Mouse (Mus musculus) small intestine, adult 2 months (tissue): Measurements from ENCODE around the gene Pvr. TPM values are rescaled to one million over a fixed set of nuclear protein-coding genes. Genes with fewer than 3 reads are reported as not detected.

ENCODE experiments used
- H3K27ac ChIP-seq: fragments of 200-500 bp; 2 replicates; pipeline ENCODE4 v1.5.1; 2012; ENCODE audit warnings: low read depth, low read length, control low read depth, inconsistent platforms; ENCODE audit not compliant: insufficient read depth
- H3K27me3 ChIP-seq: fragments of 200-500 bp; 2 replicates; pipeline ENCODE4 v1.6.1; 2012; ENCODE audit warnings: mild to moderate bottlenecking, moderate library complexity, low read length, inconsistent platforms; ENCODE audit not compliant: control insufficient read depth, insufficient read depth
- H3K36me3 ChIP-seq: fragments of 200-500 bp; 2 replicates; pipeline ENCODE4 v1.6.1; 2012; ENCODE audit warnings: mild to moderate bottlenecking, low read length, control low read depth, inconsistent platforms; ENCODE audit not compliant: control insufficient read depth, insufficient read depth
- H3K4me1 ChIP-seq: fragments of 200-500 bp; 2 replicates; pipeline ENCODE4 v1.6.1; 2012; ENCODE audit warnings: low read length, inconsistent platforms, mixed read lengths; ENCODE audit not compliant: control insufficient read depth, insufficient read depth, insufficient read length
- H3K4me3 ChIP-seq: fragments of 200-500 bp; 2 replicates; pipeline ENCODE4 v1.5.1; 2012; ENCODE audit warnings: low read depth, mild to moderate bottlenecking, control low read depth, inconsistent platforms, low read length, moderate library complexity
- CTCF ChIP-seq: fragments of 200-500 bp; IDR thresholded peaks from 2 replicates; pipeline ENCODE4 v1.5.1; 2012; ENCODE audit warnings: low read depth, mild to moderate bottlenecking, control low read depth, inconsistent platforms, low read length, moderate library complexity, mixed read lengths; ENCODE audit not compliant: insufficient replicate concordance, insufficient read length; ENCODE audit errors: extremely low read depth
- POLR2A ChIP-seq: fragments of 200-500 bp; IDR thresholded peaks from 2 replicates; pipeline ENCODE4 v1.6.1; 2012; ENCODE audit warnings: low read depth, mild to moderate bottlenecking, control low read depth, inconsistent platforms, low read length, moderate library complexity
- WGBS: fragments of 180-500 bp; shearing (Covaris S2); methylation state at CpG from one replicate; pipeline ENCODE4 v1.1.7; 2018; 5-methylcytosine and 5-hydroxymethylcytosine counted together
- polyA plus RNA-seq: library from polyadenylated mRNA; depleted of rRNA; stranded (reverse); fragments of >200 nt; gene quantifications from 2 replicates; pipeline ENCODE4 v1.2.3, GENCODE M21; 2012

The Pvr gene
- polyA plus RNA-seq, 1 experiment, result 14.3 TPM

- peaks cover 10% of the 10 kb centered on the region for H3K36me3 ChIP-seq
- TF ChIP-seq CTCF (no peak), POLR2A (no peak)
- no peak overlapping the region for H3K27ac ChIP-seq
- H3K4me3 ChIP-seq, result no peak overlapping the region
- 60% methylated on average over 5 of the region's 5 CpGs for WGBS
- H3K27me3 ChIP-seq, result no peaks in the 10 kb centered on the region
- peaks cover 16% of the 10 kb centered on the region; the same call in 1 of the 2 replicates for H3K4me1 ChIP-seq
These were observed 24.2 kb upstream of the Pvr start for GRCm38 (mm10) chr7:19945201-19945600.

GRCm38 (mm10) chr7:19944709-19945108 lies 23.7 kb upstream of the Pvr start:
- TF ChIP-seq POLR2A (no peak), CTCF (no peak)
- peaks cover 12% of the 10 kb centered on the region for H3K36me3 ChIP-seq
- no peaks in the 10 kb centered on the region for H3K27me3 ChIP-seq
- H3K4me3 ChIP-seq, result no peak overlapping the region
- H3K4me1 ChIP-seq, result peaks cover 16% of the 10 kb centered on the region; the same call in 1 of the 2 replicates
- no peak overlapping the region for H3K27ac ChIP-seq
- WGBS, result 93% methylated on average over 8 of the region's 8 CpGs

DNA sequence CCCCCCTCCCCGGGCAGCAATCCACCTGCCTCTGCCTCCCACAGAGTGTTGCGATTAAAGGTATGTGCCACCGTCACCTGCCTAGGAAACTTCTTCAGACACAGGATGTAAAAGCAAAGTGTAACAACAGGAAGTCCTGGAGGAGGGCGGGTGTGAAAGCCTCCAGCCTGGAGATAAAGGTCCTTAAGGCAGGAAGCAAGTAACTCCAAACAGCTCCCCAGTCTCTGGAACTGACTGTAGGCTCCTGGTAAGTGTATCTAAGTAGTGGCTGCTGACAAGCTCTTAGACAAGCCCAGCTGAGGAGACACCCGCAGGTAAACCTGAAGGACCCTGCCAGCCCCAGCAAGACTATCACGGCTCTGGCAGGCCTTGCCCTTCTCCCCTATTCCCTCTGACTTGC lies 19.3 kb upstream of the Pvr start:
- Histone ChIP-seq H3K36me3 (peaks cover 17% of the 10 kb centered on the region), H3K4me3 (no peak overlapping the region), H3K27me3 (no peaks in the 10 kb centered on the region), H3K27ac (peak overlapping the region; percentile 42; the same call in 1 of the 2 replicates), H3K4me1 (peaks cover 2% of the 10 kb centered on the region; the same call in 1 of the 2 replicates)
- no peak for TF ChIP-seq CTCF
- TF ChIP-seq POLR2A, result no peak
- WGBS, result 4% methylated on average over 5 of the region's 6 CpGs

DNA sequence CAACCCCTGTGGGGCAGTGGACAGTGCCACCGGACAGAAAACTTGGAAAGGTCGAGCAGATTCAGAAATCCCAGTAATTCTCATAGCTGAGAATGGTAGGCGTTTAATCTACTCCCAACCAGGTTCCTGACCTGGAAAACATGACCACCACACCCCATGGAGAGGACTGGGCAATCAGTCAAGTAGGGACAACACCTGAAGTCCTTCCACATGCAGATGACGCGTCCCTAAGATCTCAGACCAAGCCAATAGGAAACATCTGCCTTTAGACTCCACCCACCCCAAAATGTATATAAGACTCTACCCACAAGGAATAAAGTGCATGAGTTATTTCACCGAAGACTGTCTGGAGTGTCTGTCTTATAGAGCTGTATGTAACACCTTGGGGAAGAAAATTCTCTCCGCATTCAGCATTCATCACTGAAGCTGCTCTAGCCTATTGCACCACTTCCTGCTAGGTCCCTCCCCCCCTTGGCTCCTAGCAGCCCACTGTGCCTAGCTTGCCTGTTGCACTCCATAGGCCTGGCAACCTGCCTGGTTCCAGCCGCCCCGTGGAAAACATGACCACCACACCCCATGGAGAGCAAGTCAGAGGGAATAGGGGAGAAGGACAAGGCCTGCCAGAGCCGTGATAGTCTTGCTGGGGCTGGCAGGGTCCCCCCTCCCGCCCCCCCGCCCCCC lies 18.7 kb upstream of the Pvr start:
- WGBS, result 30% methylated on average over 12 of the region's 12 CpGs
- Histone ChIP-seq H3K36me3 (peaks cover 17% of the 10 kb centered on the region), H3K27ac (no peak overlapping the region; the same call in 1 of the 2 replicates), H3K4me1 (peaks cover 3% of the 10 kb centered on the region; the same call in 1 of the 2 replicates), H3K4me3 (no peak overlapping the region), H3K27me3 (no peaks in the 10 kb centered on the region)
- TF ChIP-seq CTCF (no peak), POLR2A (no peak)

DNA sequence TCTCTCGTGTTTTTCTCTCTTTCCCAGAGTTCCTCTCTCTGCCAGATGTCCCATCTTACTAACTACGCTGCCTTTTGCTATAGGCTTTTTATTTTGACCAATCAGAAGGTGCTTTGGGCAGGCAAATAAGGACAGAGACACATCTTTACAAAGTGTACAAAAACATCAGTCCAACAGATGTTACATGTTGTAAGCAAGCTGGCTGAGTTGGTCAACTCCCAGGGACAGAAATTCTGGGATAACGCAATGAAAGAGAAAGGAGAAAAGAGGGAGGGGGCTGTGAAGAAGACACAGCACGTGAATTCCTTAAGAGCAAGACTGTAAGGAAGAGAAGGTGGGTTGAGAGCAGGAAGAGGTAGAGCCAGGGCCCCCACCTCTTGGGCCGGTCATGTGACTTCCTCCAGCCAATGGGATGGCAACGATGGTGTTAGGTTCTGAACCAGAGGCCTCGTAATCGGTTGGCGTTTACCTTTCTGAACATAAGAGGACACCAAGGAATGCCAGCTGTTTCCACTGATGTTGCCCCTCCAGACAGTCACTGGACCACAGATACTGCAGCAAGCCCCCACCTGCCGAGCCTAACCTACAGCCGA lies 16.4 kb upstream of the Pvr start:
- Histone ChIP-seq H3K36me3 (peaks cover 13% of the 10 kb centered on the region), H3K4me1 (peaks cover 6% of the 10 kb centered on the region), H3K27ac (no peak overlapping the region), H3K27me3 (no peaks in the 10 kb centered on the region), H3K4me3 (no peak overlapping the region)
- no peak for TF ChIP-seq CTCF
- TF ChIP-seq POLR2A, result no peak
- whole genome bisulfite sequencing, result 84% methylated on average over 11 of the region's 11 CpGs

DNA sequence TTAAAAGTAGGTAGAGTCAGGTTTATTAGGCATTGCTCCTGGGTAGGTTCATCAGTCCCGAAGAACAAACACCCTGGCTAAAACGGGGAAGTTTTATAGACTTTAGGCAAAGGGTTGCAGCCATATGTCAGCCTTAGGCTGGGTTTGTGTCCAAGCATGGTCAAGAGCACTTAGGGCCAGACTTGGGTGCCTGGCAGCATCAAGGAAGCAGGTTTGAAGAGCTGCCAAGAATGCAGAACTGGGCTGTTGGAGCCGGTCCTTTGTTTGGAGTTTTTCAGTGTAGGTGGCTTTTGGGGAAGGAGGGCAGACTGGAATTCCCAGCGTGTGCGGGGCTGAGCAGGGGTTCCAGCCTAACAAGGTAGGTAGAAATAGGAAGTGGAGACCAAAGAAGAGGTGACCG lies 15.0 kb upstream of the Pvr start:
- no peak overlapping the region for H3K27ac ChIP-seq
- no peak overlapping the region for H3K4me3 ChIP-seq
- 60% methylated on average over 6 of the region's 6 CpGs for WGBS
- peaks cover 6% of the 10 kb centered on the region for H3K4me1 ChIP-seq
- TF ChIP-seq POLR2A (no peak), CTCF (no peak)
- H3K36me3 ChIP-seq, result peaks cover 9% of the 10 kb centered on the region
- H3K27me3 ChIP-seq, result no peaks in the 10 kb centered on the region

DNA sequence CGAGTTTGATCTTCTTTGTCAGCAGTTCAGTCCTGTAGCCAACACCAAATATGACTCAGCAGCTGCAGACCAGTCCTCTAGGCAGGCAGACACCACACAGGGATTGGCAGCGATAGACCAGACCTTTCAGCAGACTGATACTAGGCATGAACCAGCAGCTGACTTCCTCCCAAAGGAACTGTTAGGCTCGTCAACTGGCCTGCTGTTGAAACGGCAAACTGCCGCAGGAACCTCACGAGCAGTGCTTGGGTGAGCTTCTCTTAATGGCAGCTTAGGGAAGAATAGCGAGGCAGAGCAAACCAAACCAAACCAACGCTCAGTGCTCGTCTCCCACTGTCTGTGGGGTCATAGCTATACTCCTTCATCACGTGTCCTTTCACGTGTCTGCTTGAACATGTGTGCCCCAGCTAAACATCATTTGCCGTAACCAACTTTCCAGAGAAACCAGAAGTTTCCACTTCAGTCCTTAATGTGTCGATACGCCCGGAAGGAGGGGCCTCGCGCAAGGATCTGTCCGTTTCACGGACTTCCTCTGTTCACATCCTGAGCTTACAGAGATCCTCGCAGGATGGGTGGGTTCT lies 14.3 kb upstream of the Pvr start:
- Histone ChIP-seq H3K27me3 (no peaks in the 10 kb centered on the region), H3K36me3 (peaks cover 9% of the 10 kb centered on the region), H3K4me1 (peaks cover 6% of the 10 kb centered on the region), H3K4me3 (0 out of 2 replicates have a peak overlapping the region, but pooled peaks have one; percentile 14), H3K27ac (peak overlapping the region; percentile 19; the same call in 1 of the 2 replicates)
- TF ChIP-seq POLR2A (no peak), CTCF (no peak)
- WGBS, result 64% methylated on average over 20 of the region's 20 CpGs
